Mouse (Mus musculus): Measurements from ENCODE around the gene 1110017D15Rik. TPM values are rescaled to one million over a fixed set of nuclear protein-coding genes. Genes with fewer than 3 reads are reported as not detected.

The 1110017D15Rik gene
- total RNA-seq (2014; rRNA removed; ENCODE audit: low replicate concordance) (not detected in 2 replicates), polyA plus RNA-seq (2015; fragmentation: Nextera tagmentation; extraction: Ambion mirVana) (0.18 and 1.0 TPM in 2 replicates)

- Histone ChIP-seq H3K9me3 (replicated peaks; ENCODE audit: control insufficient read depth, low read length) (no peaks in the 10 kb centered on the region), H3K4me2 (ENCODE audit: low read depth, low read length) (no peak within 1 kb of the TSS), H3K4me3 (ENCODE audit: low read depth, low read length) (no peak within 1 kb of the TSS), H3K9ac (replicated peaks; ENCODE audit: low read depth, low read length) (no peak within 1 kb of the TSS), H3K27me3 (ENCODE audit: control insufficient read depth, insufficient read depth, low read length) (peaks cover 5% of the 10 kb centered on the region; the same call in 1 of the 2 replicates), H3K27ac (ENCODE audit: low read depth) (no peak within 1 kb of the TSS), H3K4me1 (ENCODE audit: control insufficient read depth, insufficient read depth) (no peaks in the 10 kb centered on the region), H3K36me3 (replicated peaks; ENCODE audit: control insufficient read depth, insufficient read depth, low read length) (no peaks in the 10 kb centered on the region)
- ATAC-seq (ENCODE audit: insufficient read depth, low read depth) (no peak), DNase-seq (ENCODE audit: low spot score) (no peak)
- TF ChIP-seq EP300 (IDR thresholded peaks at IDR 0.05; ENCODE audit: low read depth): no peak
- TF ChIP-seq CTCF (IDR thresholded peaks at IDR 0.05; ENCODE audit: low read depth): no peak
- 80% methylated on average over 2 of the region's 2 CpGs for WGBS
Measured at GRCm38 (mm10) chr4:41517233-41517632, at the start of gene 1110017D15Rik. TSS of gene 1110017D15Rik (minus strand) at chr4:41517333.

- no peak overlapping the region for H3K27ac ChIP-seq (ENCODE audit: low read depth)
- peaks cover 15% of the 10 kb centered on the region for H3K4me1 ChIP-seq (ENCODE audit: control insufficient read depth, insufficient read depth)
- no peaks in the 10 kb centered on the region for H3K27me3 ChIP-seq (ENCODE audit: control insufficient read depth, insufficient read depth, low read length)
- DNase-seq (ENCODE audit: low spot score) (no peak), ATAC-seq (ENCODE audit: insufficient read depth, low read depth) (no peak)
- no peaks in the 10 kb centered on the region for H3K9me3 ChIP-seq (replicated peaks; ENCODE audit: control insufficient read depth, low read length)
- TF ChIP-seq EP300 (IDR thresholded peaks at IDR 0.05; ENCODE audit: low read depth) (no peak), CTCF (IDR thresholded peaks at IDR 0.05; ENCODE audit: low read depth) (no peak)
- 23% methylated on average over 3 of the region's 3 CpGs for WGBS
- no peak overlapping the region for H3K4me2 ChIP-seq (ENCODE audit: low read depth, low read length)
- no peak overlapping the region for H3K4me3 ChIP-seq (ENCODE audit: low read depth, low read length)
- H3K36me3 ChIP-seq (replicated peaks; ENCODE audit: control insufficient read depth, insufficient read depth, low read length): no peaks in the 10 kb centered on the region
- no peak overlapping the region for H3K9ac ChIP-seq (replicated peaks; ENCODE audit: low read depth, low read length)
Measured at GRCm38 (mm10) chr4:41566123-41566522, 49.0 kb upstream of the 1110017D15Rik start.

- ATAC-seq (ENCODE audit: insufficient read depth, low read depth) (no peak), DNase-seq (ENCODE audit: low spot score) (no peak)
- Histone ChIP-seq H3K36me3 (replicated peaks; ENCODE audit: control insufficient read depth, insufficient read depth, low read length) (no peaks in the 10 kb centered on the region), H3K4me1 (ENCODE audit: control insufficient read depth, insufficient read depth) (peaks cover 13% of the 10 kb centered on the region), H3K9ac (replicated peaks; ENCODE audit: low read depth, low read length) (no peak overlapping the region), H3K4me3 (ENCODE audit: low read depth, low read length) (no peak overlapping the region), H3K27me3 (ENCODE audit: control insufficient read depth, insufficient read depth, low read length) (no peaks in the 10 kb centered on the region), H3K9me3 (replicated peaks; ENCODE audit: control insufficient read depth, low read length) (no peaks in the 10 kb centered on the region), H3K27ac (ENCODE audit: low read depth) (no peak overlapping the region), H3K4me2 (ENCODE audit: low read depth, low read length) (no peak overlapping the region)
- no peak for TF ChIP-seq CTCF (IDR thresholded peaks at IDR 0.05; ENCODE audit: low read depth)
- no peak for TF ChIP-seq EP300 (IDR thresholded peaks at IDR 0.05; ENCODE audit: low read depth)
- WGBS: 83% methylated on average over 5 of the region's 5 CpGs
Measured at GRCm38 (mm10) chr4:41563297-41563696, 46.2 kb upstream of the 1110017D15Rik start.

GRCm38 (mm10) chr4:41557092-41557491 is 40.0 kb upstream of the 1110017D15Rik start:
- DNase-seq (ENCODE audit: low spot score) (no peak), ATAC-seq (ENCODE audit: insufficient read depth, low read depth) (no peak)
- Histone ChIP-seq H3K27ac (ENCODE audit: low read depth) (no peak overlapping the region), H3K4me1 (ENCODE audit: control insufficient read depth, insufficient read depth) (peaks cover 6% of the 10 kb centered on the region), H3K4me2 (ENCODE audit: low read depth, low read length) (no peak overlapping the region), H3K36me3 (replicated peaks; ENCODE audit: control insufficient read depth, insufficient read depth, low read length) (no peaks in the 10 kb centered on the region), H3K4me3 (ENCODE audit: low read depth, low read length) (no peak overlapping the region), H3K9ac (replicated peaks; ENCODE audit: low read depth, low read length) (no peak overlapping the region), H3K9me3 (replicated peaks; ENCODE audit: control insufficient read depth, low read length) (no peaks in the 10 kb centered on the region), H3K27me3 (ENCODE audit: control insufficient read depth, insufficient read depth, low read length) (no peaks in the 10 kb centered on the region)
- TF ChIP-seq EP300 (IDR thresholded peaks at IDR 0.05; ENCODE audit: low read depth): no peak
- WGBS: 70% methylated on average over 3 of the region's 3 CpGs

GRCm38 (mm10) chr4:41556311-41556953 is 39.3 kb upstream of the 1110017D15Rik start:
- H3K4me1 ChIP-seq (ENCODE audit: control insufficient read depth, insufficient read depth): peaks cover 6% of the 10 kb centered on the region
- no peak overlapping the region for H3K4me3 ChIP-seq (ENCODE audit: low read depth, low read length)
- H3K36me3 ChIP-seq (replicated peaks; ENCODE audit: control insufficient read depth, insufficient read depth, low read length): no peaks in the 10 kb centered on the region
- 19% methylated on average over 5 of the region's 5 CpGs for WGBS
- TF ChIP-seq EP300 (IDR thresholded peaks at IDR 0.05; ENCODE audit: low read depth) (no peak), CTCF (IDR thresholded peaks at IDR 0.05; ENCODE audit: low read depth) (no peak)
- H3K27me3 ChIP-seq (ENCODE audit: control insufficient read depth, insufficient read depth, low read length): no peaks in the 10 kb centered on the region
- no peaks in the 10 kb centered on the region for H3K9me3 ChIP-seq (replicated peaks; ENCODE audit: control insufficient read depth, low read length)
- H3K4me2 ChIP-seq (ENCODE audit: low read depth, low read length): no peak overlapping the region
- DNase-seq (ENCODE audit: low spot score): no peak
- H3K27ac ChIP-seq (ENCODE audit: low read depth): no peak overlapping the region
- no peak overlapping the region for H3K9ac ChIP-seq (replicated peaks; ENCODE audit: low read depth, low read length)
- ATAC-seq (ENCODE audit: insufficient read depth, low read depth): no peak
